Mouse (Mus musculus) liver, adult 2 months (tissue): ENCODE measurements around the gene Gabarapl1.

ENCODE experiments used
- CTCF ChIP-seq: fragments of 200-500 bp; IDR thresholded peaks from 2 replicates; pipeline ENCODE4 v1.5.1; 2011; ENCODE audit warnings: low read depth, low read length, control low read depth
- POLR2A ChIP-seq: fragments of 200-500 bp; IDR thresholded peaks from 2 replicates; pipeline ENCODE4 v1.6.1; 2011; ENCODE audit warnings: low read length, control low read depth; ENCODE audit not compliant: insufficient read depth; ENCODE audit errors: extremely low read depth

GRCm38 (mm10) chr6:129526069-129526468, 6.9 kb upstream of the Gabarapl1 start:
- TF ChIP-seq POLR2A (no peak), CTCF (no peak)
